Mouse (Mus musculus) liver, adult 2 months (tissue): Measurements from ENCODE around the gene Ypel4. TPM values are rescaled to one million over a fixed set of nuclear protein-coding genes. Genes with fewer than 3 reads are reported as not detected.

Experiments
- DNase-seq: peaks from one replicate; pipeline ENCODE4 v3.0.0-alpha.2; 2011; ENCODE audit warnings: low read depth, low spot score; ENCODE audit errors: extremely low read depth
- H3K27ac ChIP-seq: fragments of 200-500 bp; replicated peaks from 2 replicates; pipeline ENCODE4 v1.5.1; 2012; ENCODE audit warnings: low read depth, mild to moderate bottlenecking, control low read depth, inconsistent platforms, low read length; ENCODE audit not compliant: insufficient read depth
- H3K27me3 ChIP-seq: fragments of 200-500 bp; 2 replicates; pipeline ENCODE4 v1.6.1; 2012; ENCODE audit warnings: mild to moderate bottlenecking, moderate library complexity, low read length, inconsistent platforms; ENCODE audit not compliant: control insufficient read depth, insufficient read depth
- H3K36me3 ChIP-seq: fragments of 200-500 bp; 2 replicates; pipeline ENCODE4 v1.6.1; 2012; ENCODE audit warnings: low read length, inconsistent platforms; ENCODE audit not compliant: control insufficient read depth, insufficient read depth
- H3K4me1 ChIP-seq: fragments of 200-500 bp; 2 replicates; pipeline ENCODE4 v1.6.1; 2011; ENCODE audit warnings: low read length; ENCODE audit not compliant: control insufficient read depth, insufficient read depth
- H3K4me3 ChIP-seq: fragments of 200-500 bp; 2 replicates; pipeline ENCODE4 v1.5.1; 2011; ENCODE audit warnings: low read depth, mild to moderate bottlenecking, control low read depth, low read length, moderate library complexity; ENCODE audit not compliant: insufficient read depth
- H3K79me2 ChIP-seq: fragments of 200-500 bp; 2 replicates; pipeline ENCODE4 v1.6.1; 2012; ENCODE audit warnings: inconsistent platforms, mild to moderate bottlenecking, low read length, moderate library complexity; ENCODE audit not compliant: control insufficient read depth, insufficient read depth
- H3K9ac ChIP-seq: fragments of 200-500 bp; 2 replicates; pipeline ENCODE4 v1.6.1; 2012; ENCODE audit warnings: low read depth, mild to moderate bottlenecking, control low read depth, inconsistent platforms, low read length
- CTCF ChIP-seq: fragments of 200-500 bp; IDR thresholded peaks from 2 replicates; pipeline ENCODE4 v1.5.1; 2011; ENCODE audit warnings: low read depth, low read length, control low read depth
- POLR2A ChIP-seq: fragments of 200-500 bp; IDR thresholded peaks from 2 replicates; pipeline ENCODE4 v1.6.1; 2011; ENCODE audit warnings: low read length, control low read depth; ENCODE audit not compliant: insufficient read depth; ENCODE audit errors: extremely low read depth
- WGBS: fragments of 180-500 bp; shearing (Covaris S2); methylation state at CpG from one replicate; pipeline ENCODE4 v1.1.7; 2018; 5-methylcytosine and 5-hydroxymethylcytosine counted together
- polyA plus RNA-seq: library from polyadenylated mRNA; depleted of rRNA; stranded (reverse); fragments of >200 nt; gene quantifications from 2 replicates; pipeline ENCODE4 v1.2.3, GENCODE M21; 2012
- total RNA-seq: library from RNA; depleted of rRNA; stranded (reverse); fragments of >200 nt; gene quantifications from 2 replicates; pipeline ENCODE4 v1.2.3, GENCODE M21; 2014

Gene Ypel4
- total and polyA plus RNA-seq, 2 experiments, result 0.05 TPM; not detected in 1

GRCm38 (mm10) chr2:84732394-84732793 lies 1.5 kb upstream of the Ypel4 start:
- no peak for TF ChIP-seq CTCF
- TF ChIP-seq POLR2A, result no peak
- Histone ChIP-seq H3K79me2 (no peaks in the 10 kb centered on the region), H3K4me3 (no peak overlapping the region), H3K27ac (no peak overlapping the region), H3K27me3 (no peaks in the 10 kb centered on the region), H3K4me1 (peaks cover 9% of the 10 kb centered on the region), H3K36me3 (no peaks in the 10 kb centered on the region), H3K9ac (no peak overlapping the region)
- WGBS, result 47% methylated on average over 1 of the region's 1 CpGs
- no peak for DNase-seq

- no peak overlapping the region for H3K9ac ChIP-seq
- peaks cover 9% of the 10 kb centered on the region for H3K4me1 ChIP-seq
- H3K79me2 ChIP-seq, result no peaks in the 10 kb centered on the region
- H3K27me3 ChIP-seq, result no peaks in the 10 kb centered on the region
- no peak for DNase-seq
- TF ChIP-seq CTCF (no peak), POLR2A (no peak)
- no peaks in the 10 kb centered on the region for H3K36me3 ChIP-seq
- 6% methylated on average over 11 of the region's 11 CpGs for WGBS
- no peak overlapping the region for H3K27ac ChIP-seq
- no peak overlapping the region for H3K4me3 ChIP-seq
Measured at GRCm38 (mm10) chr2:84734351-84734864, 550 bp downstream of the Ypel4 start.

GRCm38 (mm10) chr2:84734919-84735318 lies 1.1 kb downstream of the Ypel4 start:
- Histone ChIP-seq H3K79me2 (no peaks in the 10 kb centered on the region), H3K9ac (no peak overlapping the region), H3K4me3 (no peak overlapping the region), H3K4me1 (peaks cover 9% of the 10 kb centered on the region), H3K36me3 (no peaks in the 10 kb centered on the region), H3K27ac (no peak overlapping the region), H3K27me3 (no peaks in the 10 kb centered on the region)
- TF ChIP-seq CTCF (no peak), POLR2A (no peak)
- no peak for DNase-seq
- 17% methylated on average over 2 of the region's 2 CpGs for WGBS

- H3K9ac ChIP-seq, result no peak overlapping the region
- DNase-seq, result no peak
- no peak overlapping the region for H3K27ac ChIP-seq
Measured at GRCm38 (mm10) chr2:84735346-84735920, 1.6 kb downstream of the Ypel4 start.

GRCm38 (mm10) chr2:84736312-84737161 lies 2.7 kb downstream of the Ypel4 start:
- H3K9ac ChIP-seq, result no peak overlapping the region
- no peaks in the 10 kb centered on the region for H3K36me3 ChIP-seq
- no peaks in the 10 kb centered on the region for H3K79me2 ChIP-seq
- H3K4me1 ChIP-seq, result peaks cover 11% of the 10 kb centered on the region
- no peaks in the 10 kb centered on the region for H3K27me3 ChIP-seq
- no peak overlapping the region for H3K27ac ChIP-seq
- TF ChIP-seq POLR2A (no peak), CTCF (no peak)
- no peak overlapping the region for H3K4me3 ChIP-seq
- no peak for DNase-seq
- 7% methylated on average over 27 of the region's 27 CpGs for WGBS

More at GRCm38 (mm10) chr2:84735346-84735920, 1.6 kb downstream of the Ypel4 start:
- H3K27me3 ChIP-seq, result no peaks in the 10 kb centered on the region
- no peak for TF ChIP-seq POLR2A
- TF ChIP-seq CTCF, result no peak
- H3K4me1 ChIP-seq, result peaks cover 9% of the 10 kb centered on the region
- H3K79me2 ChIP-seq, result no peaks in the 10 kb centered on the region
- H3K36me3 ChIP-seq, result no peaks in the 10 kb centered on the region
- WGBS, result 18% methylated on average over 7 of the region's 7 CpGs
- H3K4me3 ChIP-seq, result no peak overlapping the region
